Mouse (Mus musculus) cerebellum, adult 8-10 months (tissue): ENCODE data around the gene Gnat1.

Source experiments
- DNase-seq: peaks from one replicate; pipeline ENCODE4 v3.0.0; 2022

The Gnat1 gene

DNA sequence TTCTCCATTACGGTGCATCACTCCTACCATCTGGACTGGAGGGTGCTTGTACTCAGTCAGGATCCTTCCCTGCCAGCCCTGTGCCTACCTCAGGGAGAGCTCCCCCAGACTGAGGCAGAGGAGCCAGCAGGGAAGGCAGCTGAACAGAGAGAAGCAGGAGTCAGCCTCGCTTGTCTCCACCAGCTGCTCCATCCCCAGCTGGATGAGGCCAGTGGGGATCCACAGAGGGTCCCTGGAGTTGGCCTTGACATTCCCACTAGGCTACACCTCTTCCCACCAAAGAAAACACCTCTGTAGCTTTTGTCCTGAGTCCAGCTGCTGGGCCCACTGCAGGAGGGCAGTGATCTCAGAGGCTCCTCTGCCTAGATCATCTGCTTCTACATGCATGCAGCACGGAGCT lies 54.6 kb downstream of the Gnat1 start:
- no peak for DNase-seq

- no peak for DNase-seq
Measured at GRCm38 (mm10) chr9:107624539-107624938, 55.0 kb downstream of the Gnat1 start.
